Mouse (Mus musculus): ENCODE measurements around the gene Gm21190.
"Not testable (repeated sequence)": the region's sequence is repeated elsewhere in the genome, so short reads cannot be mapped to it uniquely, and the experiment has no call there.

GRCm38 (mm10) chr5:15482815-15483214, 46.2 kb downstream of the Gm21190 start:
- not testable (repeated sequence) for TF ChIP-seq CTCF, EP300 (IDR thresholded peaks at IDR 0.05; ENCODE audit: low read depth)
